Mouse (Mus musculus) forebrain, embryonic 15.5 days (tissue): Measurements from ENCODE around the gene Tctex1d2. TPM values are rescaled to one million over a fixed set of nuclear protein-coding genes. Genes with fewer than 3 reads are reported as not detected.

Source experiments
- ATAC-seq: fragments of 200-750 bp; cut with Nextera tagmentation; replicated peaks from 2 replicates; pipeline ENCODE4 v1.8.0; 2017; ENCODE audit warnings: mild to moderate bottlenecking, moderate TSS enrichment, moderate library complexity
- H3K27ac ChIP-seq: fragments of 300-500 bp; sonication (generic); replicated peaks from 2 replicates; pipeline ENCODE4 v1.5.1; 2015; ENCODE audit warnings: mild to moderate bottlenecking, inconsistent platforms
- H3K27me3 ChIP-seq: fragments of 300-500 bp; sonication (generic); 2 replicates; pipeline ENCODE4 v1.6.1; 2015; ENCODE audit warnings: inconsistent platforms
- H3K36me3 ChIP-seq: fragments of 300-500 bp; sonication (generic); 2 replicates; pipeline ENCODE4 v1.6.1; 2015; ENCODE audit warnings: mild to moderate bottlenecking, inconsistent platforms
- H3K4me1 ChIP-seq: fragments of 300-500 bp; sonication (generic); 2 replicates; pipeline ENCODE4 v1.6.1; 2015; ENCODE audit warnings: inconsistent platforms
- H3K4me2 ChIP-seq: fragments of 300-500 bp; sonication (generic); replicated peaks from 2 replicates; pipeline ENCODE4 v1.6.1; 2015; ENCODE audit warnings: mild to moderate bottlenecking, inconsistent platforms
- H3K4me3 ChIP-seq: fragments of 300-500 bp; sonication (generic); 2 replicates; pipeline ENCODE4 v1.5.1; 2015; ENCODE audit warnings: mild to moderate bottlenecking, inconsistent platforms
- H3K9ac ChIP-seq: fragments of 300-500 bp; sonication (generic); replicated peaks from 2 replicates; pipeline ENCODE4 v1.6.1; 2015; ENCODE audit warnings: mild to moderate bottlenecking, inconsistent platforms
- H3K9me3 ChIP-seq: fragments of 300-500 bp; sonication (generic); 2 replicates; pipeline ENCODE4 v1.6.1; 2016; ENCODE audit warnings: inconsistent platforms
- WGBS: fragments of 180-500 bp; shearing (Covaris S2); methylation state at CpG from one replicate; pipeline ENCODE4 v1.1.7; 2015; ENCODE audit warnings: mixed read lengths; 5-methylcytosine and 5-hydroxymethylcytosine counted together
- polyA plus RNA-seq: library from polyadenylated mRNA; unstranded; fragments of >200 nt; fragmentation: Nextera tagmentation; extraction: Ambion mirVana; gene quantifications from 2 replicates; pipeline ENCODE4 v1.2.1, GENCODE M21; 2015

Gene Tctex1d2
- polyA plus RNA-seq, 1 experiment from 2014 or later, result 33.8 TPM

GRCm38 (mm10) chr16:32456761-32457160, 37.3 kb downstream of the Tctex1d2 start:
- H3K36me3 ChIP-seq, result peaks cover 30% of the 10 kb centered on the region
- H3K9me3 ChIP-seq, result no peaks in the 10 kb centered on the region
- no peak for ATAC-seq
- no peak overlapping the region for H3K9ac ChIP-seq
- H3K27ac ChIP-seq, result no peak overlapping the region
- WGBS, result 93% methylated on average over 1 of the region's 1 CpGs
- H3K4me2 ChIP-seq, result no peak overlapping the region
- no peaks in the 10 kb centered on the region for H3K27me3 ChIP-seq
- no peak overlapping the region for H3K4me3 ChIP-seq
- no peaks in the 10 kb centered on the region for H3K4me1 ChIP-seq

GRCm38 (mm10) chr16:32457589-32458386, 38.3 kb downstream of the Tctex1d2 start:
- no peak overlapping the region for H3K27ac ChIP-seq
- ATAC-seq, result no peak
- peaks cover 25% of the 10 kb centered on the region for H3K36me3 ChIP-seq
- no peak overlapping the region for H3K4me2 ChIP-seq
- 67% methylated on average over 10 of the region's 10 CpGs for WGBS
- no peak overlapping the region for H3K9ac ChIP-seq
- H3K9me3 ChIP-seq, result no peaks in the 10 kb centered on the region
- H3K4me1 ChIP-seq, result no peaks in the 10 kb centered on the region
- H3K27me3 ChIP-seq, result no peaks in the 10 kb centered on the region
- no peak overlapping the region for H3K4me3 ChIP-seq

- WGBS, result 61% methylated on average over 4 of the region's 4 CpGs
- H3K9me3 ChIP-seq, result no peaks in the 10 kb centered on the region
- H3K27ac ChIP-seq, result no peak overlapping the region
- H3K4me2 ChIP-seq, result no peak overlapping the region
- no peaks in the 10 kb centered on the region for H3K4me1 ChIP-seq
- H3K4me3 ChIP-seq, result no peak overlapping the region
- H3K27me3 ChIP-seq, result no peaks in the 10 kb centered on the region
- ATAC-seq, result no peak
- H3K36me3 ChIP-seq, result peaks cover 25% of the 10 kb centered on the region
- H3K9ac ChIP-seq, result no peak overlapping the region
Observed at GRCm38 (mm10) chr16:32460518-32460917, 41.0 kb downstream of the Tctex1d2 start.

GRCm38 (mm10) chr16:32461713-32462112, 42.2 kb downstream of the Tctex1d2 start:
- Histone ChIP-seq H3K27ac (no peak overlapping the region), H3K9ac (no peak overlapping the region), H3K27me3 (no peaks in the 10 kb centered on the region), H3K4me1 (no peaks in the 10 kb centered on the region), H3K4me2 (no peak overlapping the region), H3K9me3 (no peaks in the 10 kb centered on the region), H3K4me3 (no peak overlapping the region), H3K36me3 (peaks cover 24% of the 10 kb centered on the region)
- 96% methylated on average over 5 of the region's 5 CpGs for WGBS
- no peak for ATAC-seq

- WGBS, result 97% methylated on average over 16 of the region's 16 CpGs
- no peaks in the 10 kb centered on the region for H3K4me1 ChIP-seq
Observed at GRCm38 (mm10) chr16:32462950-32463349, 43.4 kb downstream of the Tctex1d2 start.

GRCm38 (mm10) chr16:32463426-32463825, 43.9 kb downstream of the Tctex1d2 start:
- Histone ChIP-seq H3K4me2 (no peak overlapping the region), H3K27me3 (no peaks in the 10 kb centered on the region), H3K4me1 (no peaks in the 10 kb centered on the region), H3K36me3 (peaks cover 30% of the 10 kb centered on the region), H3K9ac (no peak overlapping the region), H3K27ac (no peak overlapping the region), H3K4me3 (no peak overlapping the region), H3K9me3 (no peaks in the 10 kb centered on the region)
- WGBS, result 84% methylated on average over 2 of the region's 2 CpGs
- ATAC-seq, result no peak

More at GRCm38 (mm10) chr16:32462950-32463349, 43.4 kb downstream of the Tctex1d2 start:
- Histone ChIP-seq H3K4me3 (no peak overlapping the region), H3K27me3 (no peaks in the 10 kb centered on the region), H3K9me3 (no peaks in the 10 kb centered on the region), H3K4me2 (no peak overlapping the region), H3K27ac (no peak overlapping the region), H3K36me3 (peaks cover 29% of the 10 kb centered on the region), H3K9ac (no peak overlapping the region)
- no peak for ATAC-seq

- Histone ChIP-seq H3K4me2 (no peak overlapping the region), H3K4me3 (no peak overlapping the region), H3K9ac (no peak overlapping the region), H3K27me3 (no peaks in the 10 kb centered on the region), H3K36me3 (peaks cover 38% of the 10 kb centered on the region), H3K27ac (no peak overlapping the region), H3K9me3 (no peaks in the 10 kb centered on the region), H3K4me1 (no peaks in the 10 kb centered on the region)
- WGBS, result 0% methylated on average over 1 of the region's 1 CpGs
- no peak for ATAC-seq
Observed at GRCm38 (mm10) chr16:32464908-32465307, 45.4 kb downstream of the Tctex1d2 start.

GRCm38 (mm10) chr16:32468488-32468887, 49.0 kb downstream of the Tctex1d2 start:
- no peaks in the 10 kb centered on the region for H3K27me3 ChIP-seq
- peaks cover 53% of the 10 kb centered on the region for H3K36me3 ChIP-seq
- H3K9me3 ChIP-seq, result no peaks in the 10 kb centered on the region
- 85% methylated on average over 3 of the region's 3 CpGs for WGBS
- H3K27ac ChIP-seq, result no peak overlapping the region
- no peak overlapping the region for H3K9ac ChIP-seq
- H3K4me1 ChIP-seq, result no peaks in the 10 kb centered on the region
- H3K4me3 ChIP-seq, result no peak overlapping the region
- H3K4me2 ChIP-seq, result no peak overlapping the region
- no peak for ATAC-seq

- H3K27me3 ChIP-seq, result no peaks in the 10 kb centered on the region
- no peak overlapping the region for H3K4me3 ChIP-seq
- no peak overlapping the region for H3K4me2 ChIP-seq
- peaks cover 46% of the 10 kb centered on the region for H3K36me3 ChIP-seq
- 86% methylated on average over 5 of the region's 5 CpGs for WGBS
- no peak overlapping the region for H3K9ac ChIP-seq
- H3K27ac ChIP-seq, result no peak overlapping the region
- H3K4me1 ChIP-seq, result no peaks in the 10 kb centered on the region
- ATAC-seq, result no peak
- no peaks in the 10 kb centered on the region for H3K9me3 ChIP-seq
Observed at GRCm38 (mm10) chr16:32469404-32470105, 50.1 kb downstream of the Tctex1d2 start.

GRCm38 (mm10) chr16:32472276-32473015, 52.9 kb downstream of the Tctex1d2 start:
- no peak overlapping the region for H3K4me3 ChIP-seq
- H3K9me3 ChIP-seq, result no peaks in the 10 kb centered on the region
- no peak overlapping the region for H3K4me2 ChIP-seq
- H3K27me3 ChIP-seq, result no peaks in the 10 kb centered on the region
- ATAC-seq, result no peak
- H3K4me1 ChIP-seq, result no peaks in the 10 kb centered on the region
- no peak overlapping the region for H3K9ac ChIP-seq
- H3K36me3 ChIP-seq, result peaks cover 40% of the 10 kb centered on the region
- WGBS, result 81% methylated on average over 7 of the region's 7 CpGs
- H3K27ac ChIP-seq, result no peak overlapping the region

GRCm38 (mm10) chr16:32477315-32477714, 57.8 kb downstream of the Tctex1d2 start:
- 91% methylated on average over 6 of the region's 6 CpGs for WGBS
- Histone ChIP-seq H3K27ac (no peak overlapping the region), H3K4me1 (no peaks in the 10 kb centered on the region), H3K9ac (no peak overlapping the region), H3K27me3 (no peaks in the 10 kb centered on the region), H3K4me2 (no peak overlapping the region), H3K36me3 (peaks cover 4% of the 10 kb centered on the region), H3K4me3 (no peak overlapping the region), H3K9me3 (no peaks in the 10 kb centered on the region)
- ATAC-seq, result no peak
